Mouse (Mus musculus): ENCODE measurements at regions not wholly inside any gene's neighbourhood (a gene's known extent, or its start where the extent isn't known, plus 50 kb on each side); places are given as distances from the start of the nearest gene placed in this dataset.

DNA sequence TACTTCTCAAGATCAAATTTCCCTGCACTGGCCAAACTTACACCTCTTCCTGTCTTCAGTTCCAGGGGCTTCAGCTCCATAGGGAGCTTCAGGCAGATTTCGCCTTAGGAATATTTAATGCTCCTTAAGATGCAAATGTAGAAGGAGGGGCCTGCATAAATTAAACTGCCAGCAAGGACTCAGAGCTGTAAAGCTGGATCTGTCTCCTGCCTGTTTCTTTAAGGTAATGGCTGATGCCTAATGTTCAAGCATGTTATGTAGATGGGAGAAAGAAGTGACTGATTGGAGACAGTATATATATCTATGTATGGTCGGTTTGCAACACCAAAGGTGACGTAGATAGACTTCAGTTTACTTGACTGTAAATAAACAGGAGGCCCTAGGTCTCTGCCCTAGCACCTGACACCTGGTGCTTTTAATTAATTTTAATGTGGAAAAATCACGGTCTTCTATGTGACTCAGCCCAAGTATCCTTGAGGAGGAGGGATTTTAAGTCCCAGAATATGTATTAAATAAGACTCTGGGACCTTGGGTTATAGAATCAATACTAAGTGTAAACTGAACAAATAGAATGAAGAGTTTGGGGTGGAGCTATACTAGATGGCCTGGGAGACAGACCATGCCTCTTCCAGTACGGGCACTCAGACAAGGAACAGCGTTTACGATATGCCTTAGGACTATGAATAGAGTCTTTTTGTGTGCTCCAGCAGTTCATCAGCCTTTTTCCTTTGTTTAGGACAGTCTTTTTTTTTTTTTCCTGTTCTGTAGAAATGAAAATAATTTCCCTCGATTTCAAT lies 651.7 kb upstream of the Lmcd1 start:
- intact Hi-C loops (cut with DNase I): no loop called here
- DNase-seq (ENCODE audit: low spot score in 2 of 2): no peak

GRCm38 (mm10) chr6:111622481-111623139 lies 650.9 kb upstream of the Lmcd1 start:
- intact Hi-C loops (cut with DNase I): no loop called here

DNA sequence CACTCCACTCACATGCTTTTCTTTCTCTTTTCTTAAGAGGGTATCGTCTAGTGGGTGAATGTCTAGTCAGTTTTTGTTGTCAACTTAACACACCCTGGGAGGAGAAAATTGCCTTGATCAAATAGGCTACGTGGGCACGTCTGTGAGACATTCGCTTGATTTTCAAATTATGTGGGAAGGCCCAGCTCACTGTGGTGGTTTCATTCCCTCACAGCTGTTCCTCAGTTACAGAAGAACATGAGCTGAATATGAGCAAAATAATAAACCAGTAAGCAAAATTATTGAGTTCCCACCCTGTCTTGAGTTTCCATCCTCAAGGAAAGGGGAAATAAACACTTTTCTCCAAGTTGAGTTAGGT lies 650.4 kb upstream of the Lmcd1 start:
- intact Hi-C loops (cut with DNase I): no loop called here
- no peak for DNase-seq (ENCODE audit: low spot score in 2 of 2)

More at GRCm38 (mm10) chr6:111622481-111623139, 650.9 kb upstream of the Lmcd1 start:
- DNase-seq (ENCODE audit: low spot score in 2 of 2): no peak

- intact Hi-C loops (cut with DNase I): no loop called here
- no peak for DNase-seq (ENCODE audit: low spot score in 2 of 2)
Observed at GRCm38 (mm10) chr6:111625501-111625900, 648.1 kb upstream of the Lmcd1 start.

DNA sequence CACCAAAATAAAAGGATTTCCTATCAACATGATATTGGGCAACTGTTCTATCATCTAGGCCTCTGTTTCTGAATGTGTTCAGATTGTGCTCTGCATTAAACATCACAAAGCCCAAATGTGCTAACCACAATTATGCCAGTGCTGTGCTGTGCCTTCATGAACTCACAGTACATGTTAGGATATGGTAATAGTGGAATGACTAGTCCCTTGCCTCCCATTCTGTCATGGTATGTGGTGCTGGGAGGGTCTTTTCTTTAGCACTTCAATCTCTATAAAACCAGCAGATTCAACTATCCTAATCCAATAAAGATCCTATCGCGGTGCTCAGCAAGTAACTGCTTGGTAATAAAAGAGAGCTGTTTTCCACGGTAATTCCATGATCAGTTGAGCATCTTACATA lies 620.8 kb upstream of the Lmcd1 start:
- DNase-seq (ENCODE audit: low spot score in 2 of 2): no peak
- intact Hi-C loops (cut with DNase I): no loop called here

DNA sequence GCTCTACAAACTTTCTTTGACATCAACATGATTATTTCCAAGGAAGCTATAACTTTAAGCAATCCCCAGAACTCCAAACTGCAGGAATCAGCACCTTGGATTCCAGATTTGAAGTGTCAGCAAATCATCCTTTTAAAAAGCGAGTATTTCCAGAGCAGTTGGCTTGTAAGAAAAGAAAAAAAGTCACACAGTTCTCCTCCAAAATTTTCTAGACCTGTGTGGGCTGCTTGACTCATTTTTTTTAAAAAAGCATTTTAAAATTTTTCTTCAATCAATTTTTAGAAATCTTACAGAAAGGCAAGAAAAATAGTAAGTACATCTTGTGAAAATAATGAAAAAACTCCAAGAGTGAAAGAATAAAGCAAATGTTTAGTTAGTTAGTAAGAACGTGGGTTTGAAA lies 613.6 kb upstream of the Lmcd1 start:
- intact Hi-C loops (cut with DNase I): no loop called here
- no peak for DNase-seq (ENCODE audit: low spot score in 2 of 2)

DNA sequence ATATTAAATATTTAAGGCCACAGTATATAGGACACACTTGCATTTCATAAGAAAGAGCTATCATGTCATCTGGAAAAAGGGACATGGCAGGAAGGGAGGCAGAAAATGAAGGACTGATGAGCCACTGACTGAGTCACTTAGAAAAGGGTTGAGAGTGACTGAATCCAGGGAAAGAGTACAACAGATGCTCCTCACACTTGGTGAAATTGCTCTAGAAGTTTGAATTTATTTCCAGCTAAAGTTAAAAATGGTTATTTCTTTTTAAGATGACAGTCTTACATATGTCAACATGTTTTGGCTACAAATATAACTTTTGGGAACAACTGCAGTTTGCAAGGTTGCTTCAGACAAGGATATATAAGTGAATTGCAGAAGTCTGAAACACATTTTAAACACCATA lies 609.0 kb upstream of the Lmcd1 start:
- no peak for DNase-seq (ENCODE audit: low spot score in 2 of 2)
- intact Hi-C loops (cut with DNase I): no loop called here

DNA sequence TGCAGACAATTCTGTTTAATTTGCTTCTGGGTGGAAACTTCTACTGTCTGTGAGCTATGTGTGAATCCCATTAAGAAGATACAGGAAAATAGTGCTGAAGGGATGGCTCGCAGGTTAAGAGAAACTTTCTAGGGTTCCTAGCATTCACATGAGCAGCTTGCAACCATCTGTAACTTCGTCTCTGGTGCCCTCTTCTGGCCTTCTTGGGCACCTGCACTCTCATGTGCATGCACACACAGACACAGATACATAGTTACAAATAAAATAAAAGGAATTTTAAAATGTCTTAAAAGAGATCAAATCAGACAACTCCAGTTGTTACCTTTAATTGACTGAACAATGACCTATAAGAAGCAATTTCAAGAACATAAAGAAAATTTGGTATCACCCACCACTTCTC lies 588.6 kb upstream of the Lmcd1 start:
- no peak for DNase-seq (ENCODE audit: low spot score in 2 of 2)
- intact Hi-C loops (cut with DNase I): no loop called here

GRCm38 (mm10) chr6:111702864-111703263 lies 570.7 kb upstream of the Lmcd1 start:
- intact Hi-C loops (cut with DNase I): no loop called here
- no peak for DNase-seq (ENCODE audit: low spot score in 2 of 2)

- DNase-seq (ENCODE audit: low spot score in 2 of 2): no peak
Observed at GRCm38 (mm10) chr6:111708277-111708676, 565.3 kb upstream of the Lmcd1 start.

DNA sequence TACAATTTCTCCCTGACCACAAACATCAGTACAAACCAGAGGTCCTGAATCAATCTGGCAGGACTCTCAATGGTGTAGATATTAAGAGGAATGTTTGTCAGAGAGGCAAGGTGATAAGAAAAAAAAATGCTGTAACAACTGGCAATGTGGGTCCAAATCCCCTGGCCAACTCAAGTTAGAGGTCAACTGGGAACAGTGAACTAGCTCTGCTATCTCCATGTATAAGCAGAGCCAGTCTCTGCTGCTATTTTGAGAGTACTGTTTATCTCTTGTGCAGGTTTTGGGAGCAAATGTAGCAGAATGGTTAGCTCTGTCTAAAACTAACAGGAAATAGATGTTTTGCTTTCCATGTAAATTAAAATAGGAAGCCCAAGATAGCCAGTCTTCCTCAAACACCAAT lies 547.6 kb upstream of the Lmcd1 start:
- DNase-seq (ENCODE audit: low spot score in 2 of 2): no peak
- intact Hi-C loops (cut with DNase I): no loop called here

More at GRCm38 (mm10) chr6:111708277-111708676, 565.3 kb upstream of the Lmcd1 start:
- intact Hi-C loops (cut with DNase I): no loop called here

GRCm38 (mm10) chr6:111730381-111730780 lies 543.2 kb upstream of the Lmcd1 start:
- intact Hi-C loops (cut with DNase I): no loop called here

DNA sequence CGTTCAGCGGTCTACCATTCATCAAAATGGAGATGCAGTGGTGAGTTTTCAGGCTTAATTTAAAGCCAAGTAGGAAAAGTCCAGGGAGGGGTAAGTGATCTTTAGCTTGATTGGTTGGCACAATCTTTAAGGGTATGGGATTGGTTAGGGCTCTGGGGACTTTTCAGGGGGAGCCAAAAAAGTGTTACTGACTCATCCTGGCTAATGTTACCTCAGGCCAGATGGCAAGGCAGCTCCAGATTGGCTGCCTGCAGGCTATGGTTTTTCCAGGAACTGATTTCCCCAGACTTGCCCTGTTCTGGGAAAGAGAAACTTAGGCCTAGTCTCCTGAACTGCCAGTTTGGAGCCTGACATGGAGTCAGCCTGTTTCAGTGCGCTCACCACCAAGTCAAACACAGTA lies 539.6 kb upstream of the Lmcd1 start:
- intact Hi-C loops (cut with DNase I): no loop called here
- DNase-seq (ENCODE audit: low spot score in 2 of 2): no peak

More at GRCm38 (mm10) chr6:111730381-111730780, 543.2 kb upstream of the Lmcd1 start:
- no peak for DNase-seq (ENCODE audit: low spot score in 2 of 2)

DNA sequence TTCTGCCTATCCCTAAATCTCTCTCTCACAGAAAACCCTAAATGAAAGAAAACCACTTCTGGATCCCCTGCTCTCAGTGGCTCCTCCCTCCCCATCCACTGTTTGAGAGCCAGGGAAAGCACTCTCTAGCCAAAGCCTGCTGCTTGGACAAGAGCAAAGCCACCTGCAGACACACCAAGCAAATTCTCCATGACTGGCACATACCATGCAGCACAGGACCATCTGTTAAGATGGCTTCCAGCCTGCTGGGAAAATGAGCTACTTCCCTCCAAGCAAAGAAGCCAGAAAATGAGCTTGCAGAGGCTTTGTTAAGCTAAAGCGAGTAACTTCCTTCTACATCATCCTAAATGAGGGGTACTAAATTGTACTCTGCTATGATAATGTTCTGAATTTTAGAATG lies 534.6 kb upstream of the Lmcd1 start:
- intact Hi-C loops (cut with DNase I): no loop called here
- DNase-seq (ENCODE audit: low spot score in 2 of 2): peak; percentile 10 to 11

DNA sequence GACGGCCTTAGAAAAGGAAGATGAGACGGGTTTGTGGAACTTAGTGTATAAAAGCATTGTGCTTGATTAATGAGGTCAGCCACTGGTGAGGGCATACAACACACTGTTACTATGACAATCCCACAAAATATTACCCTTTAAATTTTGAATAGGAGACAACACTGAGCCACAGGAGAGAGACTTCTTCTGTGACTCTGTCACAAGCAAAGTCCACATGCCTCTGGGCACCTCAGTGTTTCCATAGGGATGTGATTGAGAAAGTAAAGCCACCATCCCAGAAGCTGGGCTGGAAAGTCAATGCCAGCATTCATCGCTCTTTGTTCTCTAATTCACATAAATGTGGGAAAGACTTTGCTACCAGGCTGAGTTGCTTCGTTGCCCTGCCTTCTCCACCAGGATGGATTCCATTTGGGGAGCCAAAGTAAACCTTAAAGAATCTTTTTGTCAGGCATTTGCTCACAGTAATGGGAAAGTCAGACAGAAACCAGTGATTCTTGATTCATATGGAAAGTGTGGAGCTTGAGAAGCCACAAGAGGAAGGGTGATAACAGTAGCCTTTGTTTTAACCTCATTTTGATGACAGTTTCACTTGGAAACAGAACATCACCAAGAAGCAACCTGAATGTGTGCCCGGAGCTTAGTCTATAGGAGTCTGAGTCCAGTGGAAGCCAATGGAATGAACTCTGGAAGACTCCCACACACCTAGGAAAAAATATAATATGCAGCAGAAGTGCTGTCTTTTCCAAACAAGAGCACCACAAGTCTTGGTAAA lies 491.7 kb upstream of the Lmcd1 start:
- intact Hi-C loops (cut with DNase I): no loop called here

DNA sequence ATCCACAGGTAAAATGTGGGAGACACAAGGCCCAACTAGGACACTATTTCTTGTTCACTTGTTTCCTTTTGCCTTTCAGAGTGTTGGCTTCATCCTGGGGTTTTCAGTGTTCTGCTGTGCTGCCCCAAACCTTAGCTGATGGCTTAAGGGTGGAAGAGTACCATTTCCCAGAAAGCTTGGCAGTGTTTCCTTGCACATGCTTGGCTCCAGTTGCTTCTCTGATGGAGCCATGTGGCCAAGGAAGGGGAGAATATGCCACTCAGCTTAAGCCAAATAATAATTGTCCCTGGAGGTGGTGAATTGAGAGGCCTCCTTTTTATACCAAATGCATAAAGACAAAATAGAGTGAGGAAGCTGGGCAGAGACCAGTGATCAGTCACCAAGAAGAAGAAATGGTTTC lies 464.9 kb upstream of the Lmcd1 start:
- intact Hi-C loops (cut with DNase I): no loop called here

More for the DNA sequence above, 491.7 kb upstream of the Lmcd1 start:
- DNase-seq (ENCODE audit: low spot score in 2 of 2): no peak

GRCm38 (mm10) chr6:111813982-111814603 lies 459.5 kb upstream of the Lmcd1 start:
- DNase-seq (ENCODE audit: low spot score in 2 of 2): no peak
- intact Hi-C loops (cut with DNase I): no loop called here

More for the DNA sequence above, 464.9 kb upstream of the Lmcd1 start:
- DNase-seq (ENCODE audit: low spot score in 2 of 2): no peak

DNA sequence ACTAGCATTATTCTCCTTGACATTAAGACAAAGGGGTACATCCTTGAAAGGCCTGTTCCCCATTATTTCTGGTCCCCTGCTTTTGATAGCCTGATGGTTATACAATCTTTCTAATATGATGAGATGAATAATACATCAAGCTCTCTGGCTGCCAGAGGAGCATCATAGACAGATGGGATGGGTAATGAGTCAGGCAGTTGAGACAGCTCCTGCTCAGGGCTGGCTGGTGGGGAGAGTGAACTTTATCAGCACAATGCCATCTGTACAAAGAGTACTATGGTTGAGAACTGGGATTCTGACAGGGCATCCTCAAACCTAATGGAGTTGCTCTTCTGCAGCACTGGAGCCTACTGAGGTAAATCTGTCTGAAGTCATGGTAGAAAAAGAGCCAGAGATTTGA lies 458.4 kb upstream of the Lmcd1 start:
- intact Hi-C loops (cut with DNase I): no loop called here

GRCm38 (mm10) chr6:111820265-111820664 lies 453.3 kb upstream of the Lmcd1 start:
- intact Hi-C loops (cut with DNase I): loop anchor here (5.0 kb wide), 1 partner anchor 643 kb away; no protein-coding TSS in a partner anchor
- DNase-seq (ENCODE audit: low spot score in 2 of 2): no peak

More for the DNA sequence above, 458.4 kb upstream of the Lmcd1 start:
- no peak for DNase-seq (ENCODE audit: low spot score in 2 of 2)

GRCm38 (mm10) chr6:111844321-111844835 lies 429.2 kb upstream of the Lmcd1 start:
- intact Hi-C loops (cut with DNase I): no loop called here
- DNase-seq (ENCODE audit: low spot score in 2 of 2): no peak
